Mouse (Mus musculus) lung, postnatal 0 days (tissue): ENCODE data around the gene Ddah2. TPM values are rescaled to one million over a fixed set of nuclear protein-coding genes. Genes with fewer than 3 reads are reported as not detected.

Experiments
- ATAC-seq: fragments of 200-750 bp; cut with Nextera tagmentation; 2 replicates; pipeline ENCODE4 v1.8.0; 2017; ENCODE audit warnings: moderate library complexity
- DNase-seq: peaks from one replicate; pipeline ENCODE4 v3.0.0-alpha.2; 2016; ENCODE audit warnings: low spot score
- H3K27ac ChIP-seq: fragments of 300-500 bp; sonication (generic); 2 replicates; pipeline ENCODE4 v1.5.1; 2014; ENCODE audit warnings: antibody characterized with exemption, mild to moderate bottlenecking, low read length, mixed read lengths
- H3K27me3 ChIP-seq: fragments of 300-500 bp; sonication (generic); replicated peaks from 2 replicates; pipeline ENCODE4 v1.6.1; 2014; ENCODE audit warnings: low read length, mixed read lengths; ENCODE audit not compliant: insufficient read depth
- H3K36me3 ChIP-seq: fragments of 300-500 bp; sonication (generic); 2 replicates; pipeline ENCODE4 v1.6.1; 2014; ENCODE audit warnings: low read length, mixed read lengths; ENCODE audit not compliant: insufficient read depth
- H3K4me1 ChIP-seq: fragments of 300-500 bp; sonication (generic); 2 replicates; pipeline ENCODE4 v1.6.1; 2014; ENCODE audit warnings: antibody characterized with exemption, low read depth, low read length, mixed read lengths; ENCODE audit not compliant: insufficient read depth
- H3K4me2 ChIP-seq: fragments of 300-500 bp; sonication (generic); replicated peaks from 2 replicates; pipeline ENCODE4 v1.6.1; 2014; ENCODE audit warnings: low read depth, mild to moderate bottlenecking, low read length, moderate library complexity, mixed read lengths
- H3K4me3 ChIP-seq: fragments of 300-500 bp; sonication (generic); 2 replicates; pipeline ENCODE4 v1.5.1; 2014; ENCODE audit warnings: low read depth, low read length
- H3K9ac ChIP-seq: fragments of 300-500 bp; sonication (generic); replicated peaks from 2 replicates; pipeline ENCODE4 v1.6.1; 2014; ENCODE audit warnings: low read depth, mild to moderate bottlenecking
- H3K9me3 ChIP-seq: fragments of 300-500 bp; sonication (generic); 2 replicates; pipeline ENCODE4 v1.6.1; 2016; ENCODE audit warnings: low read length, mixed read lengths
- CTCF ChIP-seq: IDR thresholded peaks from 2 replicates; pipeline ENCODE4 v1.5.1; 2016; ENCODE audit warnings: antibody characterized with exemption, mild to moderate bottlenecking
- EP300 ChIP-seq: IDR thresholded peaks from 2 replicates; pipeline ENCODE4 v1.6.1; 2016; ENCODE audit warnings: antibody characterized with exemption, mild to moderate bottlenecking, control low read depth
- WGBS: fragments of 180-500 bp; shearing (Covaris S2); extraction: QIAGEN DNeasy Blood & Tissue Kit; methylation state at CpG from one replicate; pipeline ENCODE4 v1.1.7; 2014; 5-methylcytosine and 5-hydroxymethylcytosine counted together
- polyA plus RNA-seq: library from polyadenylated mRNA; unstranded; fragments of >200 nt; fragmentation: Nextera tagmentation; extraction: Ambion mirVana; gene quantifications from 2 replicates; pipeline ENCODE4 v1.2.1, GENCODE M21; 2015

Ddah2 gene
- polyA plus RNA-seq, 1 experiment from 2014 or later, result 238 TPM

GRCm38 (mm10) chr17:35055691-35056495 is 2.9 kb upstream of the Ddah2 start:
- H3K9ac ChIP-seq, result no peak overlapping the region

DNA sequence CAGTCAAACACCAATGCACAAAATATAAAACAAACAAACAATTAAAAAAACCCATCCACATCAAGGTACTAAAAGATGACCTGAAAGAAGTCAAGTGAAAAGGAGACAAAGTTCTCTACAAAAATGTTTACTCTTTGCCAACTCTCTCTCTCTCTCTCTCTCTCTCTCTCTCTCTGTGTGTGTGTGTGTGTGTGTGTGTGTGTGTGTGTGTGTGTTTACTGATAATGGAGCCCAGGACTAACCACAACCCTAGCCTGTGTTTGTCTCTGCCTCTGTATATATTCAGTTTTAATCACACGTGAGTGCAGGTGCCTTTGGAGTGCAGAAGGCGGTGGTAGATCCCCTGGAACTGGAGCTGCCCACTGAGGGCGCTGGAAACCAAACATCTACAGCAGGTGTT is 1.7 kb upstream of the Ddah2 start:
- TF ChIP-seq CTCF (no peak), EP300 (no peak)
- peaks cover 7% of the 10 kb centered on the region for H3K4me1 ChIP-seq
- ATAC-seq (no peak), DNase-seq (no peak)
- no peak overlapping the region for H3K27ac ChIP-seq
- no peaks in the 10 kb centered on the region for H3K9me3 ChIP-seq
- no peak overlapping the region for H3K4me3 ChIP-seq
- no peak overlapping the region for H3K9ac ChIP-seq
- no peak overlapping the region for H3K4me2 ChIP-seq
- 60% methylated on average over 3 of the region's 3 CpGs for WGBS
- peaks cover 45% of the 10 kb centered on the region; the same call in 1 of the 2 replicates for H3K36me3 ChIP-seq
- no peaks in the 10 kb centered on the region for H3K27me3 ChIP-seq

More at GRCm38 (mm10) chr17:35055691-35056495, 2.9 kb upstream of the Ddah2 start:
- WGBS, result 87% methylated on average over 7 of the region's 7 CpGs
- H3K27me3 ChIP-seq, result no peaks in the 10 kb centered on the region
- H3K9me3 ChIP-seq, result no peaks in the 10 kb centered on the region
- DNase-seq, result no peak
- H3K4me1 ChIP-seq, result peaks cover 7% of the 10 kb centered on the region
- TF ChIP-seq CTCF (no peak), EP300 (no peak)
- no peak for ATAC-seq
- no peak overlapping the region for H3K27ac ChIP-seq
- no peak overlapping the region for H3K4me3 ChIP-seq
- H3K4me2 ChIP-seq, result no peak overlapping the region
- peaks cover 38% of the 10 kb centered on the region; the same call in 1 of the 2 replicates for H3K36me3 ChIP-seq

DNA sequence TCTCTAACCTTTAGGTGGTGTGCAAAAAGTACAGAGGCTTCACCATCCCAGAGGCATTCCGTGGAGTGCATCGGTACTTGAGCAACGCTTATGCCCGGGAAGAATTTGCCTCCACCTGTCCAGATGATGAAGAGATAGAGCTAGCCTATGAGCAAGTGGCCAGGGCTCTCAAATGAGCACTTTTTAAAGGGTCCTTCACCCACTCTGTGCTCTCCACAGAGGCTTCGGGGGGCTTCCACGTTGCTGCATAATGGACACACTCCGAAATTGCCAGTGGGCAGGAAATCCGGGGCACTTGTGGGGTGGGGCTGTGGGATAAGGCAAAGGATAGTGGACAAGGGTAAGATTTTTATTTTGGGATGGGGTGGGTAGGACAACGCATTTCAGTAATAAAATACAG is 519 bp upstream of the Ddah2 start:
- WGBS, result 39% methylated on average over 9 of the region's 9 CpGs
- TF ChIP-seq CTCF (no peak), EP300 (no peak)
- H3K4me2 ChIP-seq, result peak overlapping the region; percentile 70
- H3K27me3 ChIP-seq, result no peaks in the 10 kb centered on the region
- 0 out of 2 replicates have a peak overlapping the region, but pooled peaks have one; percentile 88 for H3K27ac ChIP-seq
- ATAC-seq, result no peak
- H3K4me1 ChIP-seq, result peaks cover 7% of the 10 kb centered on the region
- peaks cover 38% of the 10 kb centered on the region; the same call in 1 of the 2 replicates for H3K36me3 ChIP-seq
- H3K9ac ChIP-seq, result no peak overlapping the region
- H3K9me3 ChIP-seq, result no peaks in the 10 kb centered on the region
- no peak overlapping the region for H3K4me3 ChIP-seq
- DNase-seq, result no peak

GRCm38 (mm10) chr17:35060071-35060470 is 1.2 kb downstream of the Ddah2 start:
- Histone ChIP-seq H3K27ac (no peak overlapping the region; the same call in 1 of the 2 replicates), H3K9ac (peak overlapping the region; percentile 63), H3K4me2 (peak overlapping the region; percentile 70), H3K36me3 (peaks cover 24% of the 10 kb centered on the region; the same call in 1 of the 2 replicates), H3K27me3 (no peaks in the 10 kb centered on the region), H3K9me3 (no peaks in the 10 kb centered on the region), H3K4me3 (peak overlapping the region; percentile 71), H3K4me1 (peaks cover 7% of the 10 kb centered on the region)
- 21% methylated on average over 14 of the region's 14 CpGs for WGBS
- TF ChIP-seq CTCF (no peak), EP300 (no peak)
- no peak for DNase-seq
- no peak for ATAC-seq

- TF ChIP-seq CTCF (no peak), EP300 (no peak)
- WGBS, result 63% methylated on average over 22 of the region's 22 CpGs
- Histone ChIP-seq H3K4me1 (peaks cover 12% of the 10 kb centered on the region), H3K36me3 (peaks cover 16% of the 10 kb centered on the region; the same call in 1 of the 2 replicates), H3K9ac (no peak overlapping the region), H3K9me3 (no peaks in the 10 kb centered on the region), H3K27me3 (no peaks in the 10 kb centered on the region), H3K4me2 (peak overlapping the region; percentile 70; the same call in 1 of the 2 replicates), H3K4me3 (no peak overlapping the region), H3K27ac (no peak overlapping the region)
- DNase-seq (peak; percentile 46), ATAC-seq (no peak)
Measured at GRCm38 (mm10) chr17:35060737-35061297, 2.0 kb downstream of the Ddah2 start.

DNA sequence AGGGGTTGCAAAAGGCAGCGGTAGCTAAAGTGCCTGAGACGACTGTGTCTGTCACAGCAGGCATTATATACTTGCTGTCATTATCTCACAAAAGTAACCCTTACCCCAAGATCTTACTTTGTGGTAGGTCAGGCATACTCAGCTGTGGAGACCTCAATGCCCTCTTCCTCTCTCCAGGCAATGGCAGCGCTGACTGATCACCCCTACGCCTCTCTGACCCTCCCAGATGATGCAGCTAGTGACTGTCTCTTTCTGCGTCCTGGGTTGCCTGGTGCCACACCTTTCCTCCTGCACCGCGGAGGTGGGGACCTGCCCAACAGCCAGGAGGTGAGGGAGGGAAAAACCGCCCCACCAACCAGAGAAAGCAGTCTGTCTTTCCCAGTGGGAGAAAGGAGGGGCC is 2.5 kb downstream of the Ddah2 start:
- 77% methylated on average over 8 of the region's 8 CpGs for WGBS
- ATAC-seq (no peak), DNase-seq (no peak)
- 0 out of 2 replicates have a peak, but pooled peaks cover 1% of the 10 kb centered on the region for H3K27me3 ChIP-seq
- no peak overlapping the region for H3K27ac ChIP-seq
- TF ChIP-seq EP300, result no peak
- TF ChIP-seq CTCF, result no peak
- H3K4me3 ChIP-seq, result no peak overlapping the region
- no peaks in the 10 kb centered on the region for H3K9me3 ChIP-seq
- H3K36me3 ChIP-seq, result peaks cover 14% of the 10 kb centered on the region; the same call in 1 of the 2 replicates
- no peak overlapping the region for H3K4me2 ChIP-seq
- H3K9ac ChIP-seq, result no peak overlapping the region
- H3K4me1 ChIP-seq, result peaks cover 12% of the 10 kb centered on the region
